Mouse (Mus musculus): ENCODE data around the gene Stk35.

DNA sequence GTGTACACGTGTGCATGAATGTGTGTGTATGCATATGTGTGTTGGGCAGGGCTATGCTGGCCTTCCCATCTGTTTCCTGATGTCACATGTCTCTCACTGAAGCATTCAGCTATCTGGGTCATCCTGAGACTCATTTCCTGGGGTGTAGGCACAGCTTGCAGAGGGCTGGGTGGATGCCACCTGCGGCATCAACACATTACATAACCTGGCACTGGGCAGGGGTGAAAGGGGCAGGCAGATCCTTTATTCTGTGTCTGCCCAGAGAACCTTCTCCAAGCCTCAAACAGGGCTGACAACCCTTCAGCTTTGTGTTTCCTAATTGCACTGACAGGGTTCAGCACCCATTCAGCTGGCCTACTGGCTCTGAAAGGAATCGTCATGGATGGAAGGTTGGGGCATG lies 64.6 kb downstream of the Stk35 start:
- TF ChIP-seq CTCF (IDR thresholded peaks at IDR 0.05; ENCODE audit: low read depth, low read length) = no peak
- TF ChIP-seq EP300 (IDR thresholded peaks at IDR 0.05; ENCODE audit: insufficient read depth, low read depth, low read length) = no peak

Measured in ES-Bruce4 (cell line).